Mouse (Mus musculus) large intestine, adult 2 months (tissue): ENCODE results near the gene 1700029I15Rik. TPM values are rescaled to one million over a fixed set of nuclear protein-coding genes. Genes with fewer than 3 reads are reported as not detected.

Experiments used
- DNase-seq: peaks from one replicate; pipeline ENCODE4 v3.0.0-alpha.2; 2012; ENCODE audit warnings: low read depth, low spot score
- WGBS: fragments of 180-500 bp; shearing (Covaris S2); methylation state at CpG from one replicate; pipeline ENCODE4 v1.1.7; 2018; 5-methylcytosine and 5-hydroxymethylcytosine counted together
- polyA plus RNA-seq: library from polyadenylated mRNA; depleted of rRNA; stranded (reverse); fragments of >200 nt; gene quantifications from 2 replicates; pipeline ENCODE4 v1.2.3, GENCODE M21; 2012

1700029I15Rik gene
- polyA plus RNA-seq, 1 experiment = 3.5 TPM

DNA sequence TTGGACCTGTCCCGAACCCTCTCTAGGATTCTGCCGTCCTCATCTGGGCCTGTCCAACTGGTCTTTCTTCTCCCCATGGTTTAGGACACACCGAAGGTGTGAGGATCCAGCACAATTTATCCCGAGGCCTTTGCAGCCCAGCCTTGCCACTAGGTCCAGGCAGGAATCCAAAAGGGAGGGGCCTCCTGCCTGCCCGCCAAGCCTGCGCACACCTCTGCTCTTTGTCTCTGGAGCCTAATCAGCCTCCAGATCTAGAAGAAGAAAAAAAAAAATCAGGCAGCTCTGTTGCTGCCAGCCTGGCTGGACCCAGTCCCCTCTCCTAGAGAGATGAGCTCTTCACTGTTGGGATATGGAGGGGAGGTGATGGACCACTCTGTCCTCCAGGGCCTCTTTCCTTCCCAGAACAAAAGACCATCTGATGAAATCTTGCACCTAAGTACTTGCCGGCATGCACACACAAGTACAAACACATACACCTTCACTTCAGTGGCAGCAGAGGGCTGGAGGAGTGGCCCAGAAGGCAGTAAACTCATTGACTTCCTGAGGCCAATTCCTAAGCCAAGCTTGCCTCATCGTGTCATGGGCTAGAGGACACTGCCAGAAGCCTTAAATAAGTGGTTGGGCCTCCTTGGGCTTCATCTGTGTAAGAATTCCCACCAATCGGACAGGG, 9.4 kb upstream of the 1700029I15Rik start:
- DNase-seq = no peak
- 23% methylated on average over 9 of the region's 9 CpGs for WGBS

DNA sequence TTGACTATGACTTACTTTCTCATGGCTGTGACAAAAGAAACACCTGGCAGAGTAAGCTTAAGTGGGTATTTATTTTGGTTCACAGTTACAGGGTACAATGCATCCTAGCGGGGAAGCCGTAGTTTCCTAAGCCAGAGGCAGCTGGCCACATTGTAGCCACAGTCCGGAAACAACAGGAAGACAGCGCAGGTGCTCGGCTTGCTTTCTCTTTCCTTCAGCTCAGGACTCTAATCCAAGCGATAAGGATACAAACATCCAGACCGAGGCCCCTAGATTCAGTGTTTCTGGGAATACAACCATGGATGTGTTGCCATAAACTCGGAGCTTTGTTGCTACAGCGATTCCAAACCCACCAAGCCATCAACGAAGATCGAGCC, 8.9 kb upstream of the 1700029I15Rik start:
- WGBS = 50% methylated on average over 11 of the region's 11 CpGs

DNA sequence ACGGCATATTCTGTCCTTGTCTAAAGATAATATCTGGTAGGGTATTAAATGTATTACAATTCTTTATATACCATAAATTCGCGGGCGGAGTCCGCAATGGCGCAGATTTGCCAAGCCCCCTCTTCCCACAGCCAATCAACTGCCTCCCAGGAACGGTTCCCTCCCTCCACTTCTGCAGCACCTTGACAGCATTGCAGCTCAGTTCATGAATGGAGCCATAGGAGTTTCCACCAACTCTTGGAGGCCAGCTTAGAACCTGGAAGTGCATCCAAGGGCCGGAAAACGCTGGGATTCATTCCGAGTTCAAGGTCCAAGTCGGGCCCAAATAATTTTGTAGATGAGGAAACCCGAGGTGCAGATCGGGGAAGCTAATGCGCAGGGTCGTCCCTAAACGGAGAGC, 7.8 kb upstream of the 1700029I15Rik start, which contains the start of the genes Pex16 and Large2:
Pex16 (plus strand) TSS at position 163 of the 400 bp plus-strand sequence.
Large2 (minus strand) TSS at position 356 of the 400 bp plus-strand sequence.
- WGBS = under 1% methylated on average over 16 of the region's 16 CpGs
- DNase-seq = no peak

More for the DNA sequence above, 8.9 kb upstream of the 1700029I15Rik start:
- no peak for DNase-seq

DNA sequence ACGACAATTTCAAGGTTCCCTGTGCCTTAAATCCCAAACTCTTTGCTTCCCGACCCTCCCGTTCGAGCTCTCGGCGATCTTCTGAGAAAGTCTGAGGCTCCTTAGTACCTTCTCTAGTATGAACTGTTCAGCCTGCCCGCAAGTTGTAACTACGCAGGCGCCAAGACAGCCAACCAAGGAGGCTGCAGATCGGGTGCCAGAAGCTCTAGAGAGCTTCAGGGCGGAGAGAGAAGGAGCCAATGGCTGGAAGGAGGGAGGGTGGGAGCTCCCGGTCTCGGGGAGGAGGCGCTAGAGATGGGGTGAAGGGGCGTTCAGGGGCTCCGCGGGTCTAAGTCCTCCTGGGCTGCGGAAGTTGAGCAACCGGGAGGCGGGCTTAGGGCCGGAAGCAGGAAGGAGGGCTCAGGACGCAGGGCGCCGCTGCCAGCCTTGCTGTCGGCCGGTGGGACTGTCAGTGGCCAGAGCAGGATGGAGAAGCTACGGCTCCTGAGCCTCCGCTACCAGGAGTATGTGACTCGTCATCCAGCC, 7.2 kb upstream of the 1700029I15Rik start:
- peak; percentile 94 for DNase-seq
- WGBS = 1% methylated on average over 29 of the region's 29 CpGs

DNA sequence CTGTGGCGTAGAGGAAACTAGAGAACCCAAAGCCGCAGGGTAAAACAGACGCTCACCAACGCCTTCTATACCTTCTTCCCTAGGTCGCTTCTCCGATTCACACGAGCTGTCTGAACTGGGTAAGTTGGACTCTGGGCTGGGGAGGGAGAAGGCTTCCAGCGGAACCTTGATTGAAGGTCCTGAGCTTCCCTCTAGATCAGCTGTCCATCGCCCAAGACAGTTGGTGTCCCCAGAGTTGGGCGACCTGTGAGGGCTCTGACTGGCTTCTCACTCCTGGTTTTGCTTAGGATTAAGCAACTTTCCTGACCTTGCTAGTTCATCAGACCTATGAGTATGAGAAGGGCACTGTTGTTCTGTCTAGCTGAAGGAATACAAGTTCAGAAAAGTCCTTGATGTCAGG, 6.5 kb upstream of the 1700029I15Rik start:
- WGBS = 6% methylated on average over 10 of the region's 10 CpGs
- no peak for DNase-seq

DNA sequence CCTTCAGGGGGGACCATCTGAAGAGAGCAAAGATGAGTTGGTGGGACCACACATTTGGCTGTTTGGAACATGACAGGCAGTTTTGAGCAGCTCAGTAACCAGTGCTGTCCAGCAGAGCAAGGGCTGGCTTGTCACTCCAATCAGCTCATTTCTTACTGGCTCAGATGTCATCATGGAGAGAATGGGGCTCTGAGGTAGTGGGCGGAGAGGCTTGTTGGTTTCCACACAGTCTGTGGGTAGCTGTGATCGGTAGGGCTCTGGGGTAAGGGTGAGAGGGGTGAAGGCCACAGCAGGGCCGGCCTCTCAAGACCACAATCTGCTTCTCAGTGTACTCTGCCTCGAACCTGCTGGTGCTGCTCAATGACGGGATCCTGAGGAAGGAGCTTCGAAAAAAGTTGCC, 6.0 kb upstream of the 1700029I15Rik start:
- 71% methylated on average over 6 of the region's 6 CpGs for WGBS
- no peak for DNase-seq

DNA sequence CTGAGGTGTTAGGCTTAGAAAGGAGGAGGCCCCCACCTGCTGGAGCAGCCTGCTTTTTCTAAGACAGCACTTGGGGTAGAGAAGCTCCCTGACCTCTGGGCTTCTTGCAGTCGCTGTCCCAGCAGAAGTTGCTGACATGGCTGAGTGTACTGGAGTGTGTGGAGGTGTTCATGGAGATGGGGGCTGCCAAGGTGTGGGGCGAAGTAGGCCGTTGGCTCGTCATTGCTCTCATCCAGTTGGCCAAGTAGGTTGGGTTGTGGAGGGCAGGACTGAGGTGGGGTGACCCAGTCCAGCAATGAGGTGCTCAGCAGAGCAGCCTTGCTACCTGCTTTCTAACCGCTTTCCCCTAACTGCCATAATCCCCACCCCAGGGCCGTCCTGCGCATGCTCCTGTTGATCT, 5.0 kb upstream of the 1700029I15Rik start:
- WGBS = 93% methylated on average over 7 of the region's 7 CpGs
- no peak for DNase-seq

DNA sequence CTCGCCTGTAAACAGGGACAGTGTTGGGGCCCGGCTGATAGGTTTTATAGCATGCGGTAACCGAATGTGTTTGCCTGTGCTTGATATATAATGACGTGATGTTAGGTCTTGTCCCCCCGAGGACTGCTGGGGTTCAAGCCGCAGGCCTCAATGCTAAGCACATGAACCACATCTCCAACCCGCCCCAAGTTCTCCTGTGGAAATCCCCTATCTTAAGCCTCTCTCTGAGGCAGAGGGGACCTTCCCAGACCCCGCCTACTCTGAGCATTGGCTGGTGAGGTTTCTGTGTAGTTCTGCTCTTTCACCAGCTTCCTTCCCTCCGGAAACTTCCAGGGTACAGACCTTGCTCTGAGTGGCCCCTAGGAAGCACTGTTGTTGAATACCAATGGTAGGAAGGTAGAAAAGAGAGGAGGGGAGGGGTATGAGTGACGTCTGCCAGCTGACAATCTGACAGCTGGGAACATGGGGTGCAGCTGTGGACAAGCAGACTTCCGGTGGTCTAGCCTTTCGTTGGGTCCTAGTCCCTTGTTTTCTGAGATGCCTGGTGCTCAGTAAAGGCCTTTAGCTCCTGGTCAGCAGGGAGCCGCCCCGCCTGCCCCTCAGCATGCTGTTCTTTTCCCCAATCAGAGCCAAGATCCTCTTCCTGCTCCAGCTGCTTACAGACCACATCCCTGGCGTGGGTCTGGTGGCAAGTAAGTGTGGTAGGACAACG, 2.4 kb upstream of the 1700029I15Rik start:
- 74% methylated on average over 17 of the region's 17 CpGs for WGBS
- DNase-seq = no peak

DNA sequence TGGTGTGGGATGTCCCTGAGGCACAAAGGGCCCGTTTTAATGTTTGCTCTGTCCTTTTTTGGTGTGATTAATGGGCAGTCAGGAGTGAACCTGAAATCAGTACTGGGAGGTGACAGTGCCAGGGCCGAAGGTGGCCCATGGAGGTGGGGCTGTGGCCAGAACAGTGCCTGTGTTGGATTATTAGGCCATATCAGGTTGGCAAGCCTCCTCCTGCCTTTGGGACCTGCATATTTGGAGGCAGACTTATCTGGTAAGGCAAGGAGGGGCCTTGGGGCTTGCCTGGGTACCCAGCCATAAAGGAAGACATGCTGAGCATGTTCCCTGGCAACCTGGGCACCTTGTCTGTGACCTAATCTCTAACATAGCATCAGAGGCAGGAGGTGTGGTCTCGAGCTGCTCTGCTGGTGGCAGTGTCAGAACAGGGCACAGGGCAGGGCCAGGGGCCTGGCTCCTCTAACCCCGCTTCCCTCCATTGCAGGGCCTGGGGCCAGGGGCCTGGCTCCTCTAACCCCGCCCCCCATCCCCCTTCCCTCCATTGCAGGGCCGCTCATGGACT, 1.8 kb upstream of the 1700029I15Rik start:
- 71% methylated on average over 6 of the region's 6 CpGs for WGBS
- DNase-seq = no peak

DNA sequence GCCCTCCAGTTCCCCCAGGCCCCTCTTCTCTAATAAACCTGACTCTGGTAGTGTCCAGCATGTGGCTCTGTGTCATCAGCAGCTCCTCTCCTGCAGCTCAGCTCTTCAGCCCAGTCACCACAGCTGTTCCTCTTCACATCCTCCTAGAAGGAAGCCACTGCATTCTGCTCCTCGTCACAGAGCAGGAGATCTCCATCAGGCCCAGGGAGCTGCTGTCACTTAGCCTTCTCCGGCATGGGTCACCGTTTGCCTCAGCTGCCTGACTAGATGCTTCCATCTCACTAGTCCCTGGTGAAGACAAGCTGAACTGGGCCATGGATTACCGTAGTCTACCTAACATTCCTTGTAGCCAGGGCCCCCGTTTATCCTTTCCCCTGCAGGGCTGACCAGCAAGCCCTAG, 1.2 kb upstream of the 1700029I15Rik start:
- no peak for DNase-seq
- 73% methylated on average over 5 of the region's 5 CpGs for WGBS

DNA sequence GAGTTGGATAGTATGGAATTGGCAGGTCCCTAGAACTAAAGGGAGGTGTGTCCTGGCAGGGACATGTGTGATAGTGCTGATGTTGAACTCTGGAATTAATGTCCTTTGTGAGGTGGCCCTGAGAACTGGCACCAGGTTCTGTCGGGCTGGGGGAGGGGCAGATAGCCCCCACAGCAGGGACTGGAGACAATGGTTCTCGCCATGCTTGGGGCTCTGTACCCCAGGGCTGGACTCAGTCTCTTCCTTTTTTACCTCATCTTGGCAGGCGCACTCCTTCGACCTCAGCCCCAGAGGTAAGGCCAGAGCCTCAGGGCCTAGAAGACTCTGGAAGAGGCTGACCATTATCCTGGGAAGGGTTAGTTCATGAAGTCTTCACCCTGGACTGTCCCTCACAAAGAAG, 421 bp downstream of the 1700029I15Rik start:
- WGBS = 92% methylated on average over 4 of the region's 4 CpGs
- DNase-seq = no peak

DNA sequence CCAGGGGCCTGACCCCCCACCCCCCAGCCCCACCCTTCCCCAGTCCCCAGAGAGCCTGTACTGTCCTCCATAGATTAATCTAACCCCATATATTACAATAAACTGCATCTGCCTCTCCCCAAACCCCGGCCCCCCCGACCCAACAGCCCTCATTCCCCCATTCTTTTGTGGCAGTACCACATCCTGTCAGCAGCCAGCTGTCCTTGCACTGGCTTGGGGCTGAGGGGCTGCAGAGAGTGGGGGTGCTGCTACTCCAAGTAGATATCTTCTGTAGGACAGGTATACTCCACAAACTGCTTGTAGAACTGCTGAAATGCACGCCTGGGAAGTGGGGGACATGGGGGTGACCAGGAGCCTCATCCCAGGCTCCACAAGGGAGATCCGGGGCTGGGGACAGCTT, 1.8 kb downstream of the 1700029I15Rik start:
- 67% methylated on average over 4 of the region's 4 CpGs for WGBS
- DNase-seq = no peak

DNA sequence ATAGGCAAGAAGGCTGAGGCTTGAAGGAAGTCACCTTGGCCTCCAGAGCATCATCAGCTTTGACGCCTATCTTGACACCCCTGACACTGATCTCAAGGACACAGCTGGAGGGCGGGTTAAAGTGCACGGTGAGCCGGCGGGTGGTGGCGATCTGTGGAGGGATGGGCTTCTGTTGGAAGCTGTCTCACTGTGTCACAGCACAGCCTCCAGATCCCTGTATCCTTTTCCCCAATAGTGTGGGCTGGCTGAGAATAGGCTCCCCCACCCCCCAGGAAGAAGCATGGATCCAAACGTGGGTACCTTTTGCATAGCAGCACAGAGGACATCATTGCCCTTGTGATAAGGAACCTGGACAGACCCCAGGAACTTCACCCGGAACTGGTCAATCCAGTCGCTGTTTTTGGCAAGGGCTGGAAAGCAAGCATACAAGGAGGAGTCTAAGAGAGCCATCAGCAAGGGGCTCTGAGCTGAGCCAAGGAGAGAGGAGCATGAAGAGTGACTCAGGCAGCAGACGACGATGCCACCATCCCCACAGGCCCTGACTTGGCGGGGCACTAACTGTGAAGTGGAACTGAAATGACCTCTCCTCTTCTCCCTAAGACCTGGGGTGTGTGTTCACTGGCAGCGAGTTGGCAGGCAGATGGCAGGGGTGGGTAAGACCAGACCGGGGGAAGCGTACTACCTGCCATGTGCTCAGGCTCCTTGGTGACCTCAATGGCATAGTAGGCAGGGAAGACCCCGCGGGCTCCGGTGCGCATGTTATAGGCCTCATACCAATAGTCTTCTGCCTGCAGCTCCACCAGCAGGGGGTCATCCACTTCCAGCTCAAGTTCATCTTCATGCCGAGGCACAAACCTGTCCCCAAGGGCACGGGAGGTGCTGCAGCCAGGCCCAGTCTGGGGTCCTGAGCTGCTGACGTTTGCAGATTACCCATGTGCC, 3.0 kb downstream of the 1700029I15Rik start:
- WGBS = 73% methylated on average over 22 of the region's 22 CpGs
- no peak for DNase-seq

DNA sequence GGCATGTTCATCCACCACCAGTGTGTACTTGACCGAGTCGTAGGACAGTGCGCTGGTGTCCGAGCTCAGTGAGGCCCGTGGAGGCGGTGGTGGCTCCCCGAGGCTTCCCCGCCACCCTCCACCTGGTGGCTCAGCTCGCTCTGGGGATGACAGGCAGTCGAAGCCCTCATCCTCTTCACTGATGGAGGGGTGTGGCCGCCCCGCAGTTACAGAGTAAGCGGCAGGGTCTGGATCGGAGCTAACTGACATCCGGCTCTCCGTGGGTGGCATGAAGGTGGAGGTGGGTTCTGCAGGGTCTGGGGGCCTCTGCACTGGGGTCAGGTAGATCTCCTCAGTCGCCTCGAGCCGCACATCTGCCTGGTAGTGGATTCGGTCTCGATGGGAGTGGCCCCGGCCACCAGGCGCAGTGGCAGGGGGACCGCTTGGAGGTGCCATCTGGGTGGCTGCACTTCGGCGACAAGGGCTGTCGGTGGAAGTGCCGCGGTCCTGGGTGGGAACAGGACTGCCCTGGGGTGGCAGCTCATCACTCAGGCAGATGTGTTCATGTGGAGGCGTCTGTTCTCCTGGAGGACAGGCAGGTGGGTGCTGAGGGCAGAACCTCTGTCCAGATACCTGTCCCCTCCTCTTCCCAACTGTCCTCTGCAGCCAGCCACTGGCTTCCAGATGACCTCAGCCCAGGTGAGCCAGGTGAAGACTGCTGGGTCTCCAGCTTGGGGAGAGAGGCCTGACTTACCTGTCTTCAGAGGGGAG, 4.7 kb downstream of the 1700029I15Rik start:
- DNase-seq = no peak
- WGBS = 90% methylated on average over 30 of the region's 30 CpGs

DNA sequence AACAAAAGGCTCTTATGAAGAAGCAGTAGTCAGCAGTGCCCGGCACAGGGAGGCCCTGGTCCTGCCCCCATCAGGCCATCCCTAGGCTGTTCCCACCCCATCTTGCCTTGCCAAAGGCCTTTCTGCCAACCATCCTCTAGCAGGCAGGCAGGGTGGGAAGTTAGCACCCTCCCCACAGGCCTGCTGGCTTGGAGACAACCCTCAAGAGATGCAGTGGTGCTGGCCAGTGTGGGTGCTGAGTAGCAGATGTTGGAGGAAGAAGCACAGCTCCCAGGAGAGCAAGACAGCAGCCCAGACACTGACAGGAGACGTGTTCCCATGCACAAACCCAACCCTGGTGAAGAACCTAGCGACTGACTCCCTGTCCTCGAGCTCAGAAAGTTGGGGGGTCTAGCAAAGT, 5.3 kb downstream of the 1700029I15Rik start:
- no peak for DNase-seq
- WGBS = 64% methylated on average over 4 of the region's 4 CpGs

DNA sequence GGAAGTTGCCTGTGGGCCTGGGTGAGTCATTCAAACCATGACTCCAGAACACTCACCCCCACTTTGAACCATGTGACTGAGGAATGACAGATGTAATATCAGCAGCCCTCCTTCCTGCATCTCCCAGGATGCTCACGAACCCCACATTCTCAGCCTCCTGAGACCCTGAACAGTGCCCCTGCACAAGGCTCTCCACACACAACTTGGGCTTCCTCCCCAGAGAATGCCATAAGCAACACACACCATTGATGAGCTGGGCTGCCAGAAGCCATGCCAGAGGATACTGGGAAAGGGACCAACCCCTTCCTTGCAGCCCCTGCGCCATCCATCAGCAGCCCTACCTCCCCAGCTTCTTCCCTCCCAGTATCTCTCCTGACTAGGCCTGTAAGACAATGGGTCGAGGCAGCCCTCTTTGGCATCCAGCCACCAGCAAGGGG, 5.8 kb downstream of the 1700029I15Rik start:
- no peak for DNase-seq
- 54% methylated on average over 3 of the region's 3 CpGs for WGBS

DNA sequence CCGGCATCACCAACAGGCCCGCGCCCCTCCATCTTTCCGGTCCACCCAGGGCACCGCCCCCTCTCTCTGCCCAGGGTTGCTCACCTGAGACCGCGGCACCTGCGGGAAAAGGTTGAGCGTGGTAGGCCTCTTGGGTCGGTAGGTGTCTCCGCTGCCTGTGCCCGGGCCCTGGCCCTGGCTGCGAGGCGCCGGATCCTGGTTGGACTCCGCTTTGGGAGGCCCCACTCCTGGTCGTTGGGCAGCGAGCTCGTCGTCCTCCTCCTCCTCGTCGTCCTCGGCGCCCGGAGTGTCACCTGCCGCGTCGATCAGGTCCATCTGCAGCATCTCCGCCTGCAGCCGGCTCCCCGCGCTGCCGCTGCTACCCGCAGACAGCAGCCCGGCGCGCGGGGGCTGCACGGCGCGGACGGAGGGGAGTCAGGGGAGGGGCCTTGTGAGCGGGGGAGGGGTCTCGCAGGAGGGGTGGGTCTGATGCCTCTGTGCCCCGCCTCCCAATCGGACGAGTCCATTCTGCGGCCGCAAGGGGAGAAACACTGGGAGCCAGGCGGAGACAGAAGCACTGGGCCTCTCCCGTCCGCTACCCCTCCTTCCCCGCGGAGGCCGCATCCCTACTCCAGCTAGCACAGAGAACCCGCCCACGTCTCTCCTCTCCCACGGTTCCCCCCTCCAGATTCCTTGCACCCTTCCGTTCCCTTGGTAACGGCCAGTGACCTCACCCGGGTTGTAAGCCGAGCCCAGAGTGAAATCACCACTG, 6.7 kb downstream of the 1700029I15Rik start:
- 2% methylated on average over 62 of the region's 62 CpGs for WGBS
- DNase-seq = no peak

DNA sequence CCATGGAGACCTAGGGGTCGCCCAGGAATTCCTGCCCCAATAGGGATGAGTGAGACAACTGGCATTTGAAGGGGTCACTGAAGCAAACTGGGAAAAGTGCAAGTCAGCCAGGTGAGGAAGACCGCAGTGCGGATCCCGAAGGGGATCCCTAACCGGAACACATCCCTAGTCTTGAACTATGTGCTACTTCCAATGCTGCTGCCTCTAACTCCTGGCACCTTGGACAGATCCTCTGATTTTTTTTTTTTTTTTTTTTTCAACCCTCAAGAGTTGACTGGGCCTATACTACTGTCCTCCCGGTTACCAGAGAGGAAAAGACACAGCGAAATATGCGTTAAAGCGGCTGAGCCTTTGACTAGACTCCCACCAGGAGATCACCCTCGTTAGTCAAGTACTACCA, 7.3 kb downstream of the 1700029I15Rik start:
- WGBS = 22% methylated on average over 10 of the region's 10 CpGs
- no peak for DNase-seq
